Mouse (Mus musculus) embryonic facial prominence, embryonic 14.5 days (tissue): Measurements from ENCODE around the gene Bak1. TPM values are rescaled to one million over a fixed set of nuclear protein-coding genes. Genes with fewer than 3 reads are reported as not detected.

Source experiments
- ATAC-seq: fragments of 200-750 bp; cut with Nextera tagmentation; 2 replicates; pipeline ENCODE4 v1.8.0; 2017; ENCODE audit warnings: low read depth, moderate number of reproducible peaks, moderate TSS enrichment
- DNase-seq: peaks from one replicate; pipeline ENCODE4 v3.0.0-alpha.2; 2015; ENCODE audit warnings: low spot score
- H3K27ac ChIP-seq: fragments of 300-500 bp; sonication (generic); replicated peaks from 2 replicates; pipeline ENCODE4 v1.5.1; 2014; ENCODE audit warnings: low read depth, mild to moderate bottlenecking, low read length, moderate library complexity
- H3K27me3 ChIP-seq: fragments of 300-500 bp; sonication (generic); replicated peaks from 2 replicates; pipeline ENCODE4 v1.6.1; 2014; ENCODE audit warnings: low read length; ENCODE audit not compliant: control insufficient read depth, insufficient read depth
- H3K36me3 ChIP-seq: fragments of 300-500 bp; sonication (generic); 2 replicates; pipeline ENCODE4 v1.6.1; 2014; ENCODE audit warnings: low read length, mixed read lengths; ENCODE audit not compliant: control insufficient read depth, insufficient read depth
- H3K4me1 ChIP-seq: fragments of 300-500 bp; sonication (generic); 2 replicates; pipeline ENCODE4 v1.6.1; 2014; ENCODE audit warnings: antibody characterized with exemption, low read length; ENCODE audit not compliant: control insufficient read depth, insufficient read depth
- H3K4me2 ChIP-seq: fragments of 300-500 bp; sonication (generic); 2 replicates; pipeline ENCODE4 v1.6.1; 2014; ENCODE audit warnings: low read depth, mild to moderate bottlenecking, low read length, moderate library complexity, mixed read lengths
- H3K4me3 ChIP-seq: fragments of 300-500 bp; sonication (generic); 2 replicates; pipeline ENCODE4 v1.5.1; 2014; ENCODE audit warnings: low read depth, mild to moderate bottlenecking, low read length
- H3K9ac ChIP-seq: fragments of 300-500 bp; sonication (generic); 2 replicates; pipeline ENCODE4 v1.6.1; 2014; ENCODE audit warnings: low read depth, mild to moderate bottlenecking, low read length, moderate library complexity, mixed read lengths
- H3K9me3 ChIP-seq: fragments of 300-500 bp; sonication (generic); 2 replicates; pipeline ENCODE4 v1.6.1; 2016; ENCODE audit warnings: low read length; ENCODE audit not compliant: control insufficient read depth
- WGBS: fragments of 180-500 bp; shearing (Covaris S2); extraction: QIAGEN DNeasy Blood & Tissue Kit; methylation state at CpG from one replicate; pipeline ENCODE4 v1.1.7; 2014; 5-methylcytosine and 5-hydroxymethylcytosine counted together
- polyA plus RNA-seq: library from polyadenylated mRNA; unstranded; fragments of >200 nt; fragmentation: Nextera tagmentation; extraction: Ambion mirVana; gene quantifications from 2 replicates; pipeline ENCODE4 v1.2.1, GENCODE M21; 2014

Gene Bak1
- polyA plus RNA-seq, 1 experiment from 2014 or later = 9.8 TPM

GRCm38 (mm10) chr17:27032869-27033268 is 4.1 kb upstream of the Bak1 start:
- Histone ChIP-seq H3K4me2 (no peak overlapping the region), H3K36me3 (no peaks in the 10 kb centered on the region), H3K27me3 (no peaks in the 10 kb centered on the region), H3K4me3 (no peak overlapping the region), H3K4me1 (0 out of 2 replicates have a peak, but pooled peaks cover 4% of the 10 kb centered on the region), H3K9me3 (no peaks in the 10 kb centered on the region), H3K27ac (no peak overlapping the region), H3K9ac (no peak overlapping the region)
- 0% methylated on average over 14 of the region's 14 CpGs for WGBS
- peak; percentile 85 for DNase-seq
- ATAC-seq = peak; percentile 56

- ATAC-seq = no peak
- Histone ChIP-seq H3K9me3 (no peaks in the 10 kb centered on the region), H3K36me3 (no peaks in the 10 kb centered on the region), H3K9ac (no peak overlapping the region), H3K27ac (no peak overlapping the region), H3K4me3 (no peak overlapping the region), H3K27me3 (no peaks in the 10 kb centered on the region), H3K4me1 (peaks cover 9% of the 10 kb centered on the region; the same call in 1 of the 2 replicates), H3K4me2 (no peak overlapping the region)
- DNase-seq = no peak
- WGBS = 66% methylated on average over 7 of the region's 7 CpGs
Measured at GRCm38 (mm10) chr17:27032328-27032727, 3.5 kb upstream of the Bak1 start.

GRCm38 (mm10) chr17:27030896-27031295 is 2.1 kb upstream of the Bak1 start:
- whole genome bisulfite sequencing = 82% methylated on average over 4 of the region's 4 CpGs
- peaks cover 9% of the 10 kb centered on the region; the same call in 1 of the 2 replicates for H3K4me1 ChIP-seq
- no peak for DNase-seq

GRCm38 (mm10) chr17:27029431-27029830 is 622 bp upstream of the Bak1 start:
- WGBS = 83% methylated on average over 14 of the region's 14 CpGs
- no peak overlapping the region for H3K9ac ChIP-seq

More at GRCm38 (mm10) chr17:27030896-27031295, 2.1 kb upstream of the Bak1 start:
- H3K4me2 ChIP-seq = no peak overlapping the region
- no peaks in the 10 kb centered on the region for H3K27me3 ChIP-seq
- ATAC-seq = no peak
- no peak overlapping the region for H3K4me3 ChIP-seq
- H3K27ac ChIP-seq = no peak overlapping the region
- H3K9me3 ChIP-seq = no peaks in the 10 kb centered on the region
- H3K36me3 ChIP-seq = peaks cover 6% of the 10 kb centered on the region
- no peak overlapping the region for H3K9ac ChIP-seq

GRCm38 (mm10) chr17:27028284-27028795 is 469 bp downstream of the Bak1 start:
- 0% methylated on average over 17 of the region's 19 CpGs for WGBS
- Histone ChIP-seq H3K4me3 (peak overlapping the region; percentile 79), H3K4me1 (peaks cover 9% of the 10 kb centered on the region; the same call in 1 of the 2 replicates), H3K36me3 (peaks cover 30% of the 10 kb centered on the region), H3K27me3 (no peaks in the 10 kb centered on the region), H3K27ac (peak overlapping the region; percentile 79), H3K4me2 (peak overlapping the region; percentile 81), H3K9me3 (no peaks in the 10 kb centered on the region), H3K9ac (peak overlapping the region; percentile 98)
- ATAC-seq (peak; percentile 90), DNase-seq (peak; percentile 92)

More at GRCm38 (mm10) chr17:27029431-27029830, 622 bp upstream of the Bak1 start:
- Histone ChIP-seq H3K4me3 (no peak overlapping the region), H3K4me2 (no peak overlapping the region), H3K36me3 (peaks cover 19% of the 10 kb centered on the region), H3K4me1 (peaks cover 9% of the 10 kb centered on the region; the same call in 1 of the 2 replicates), H3K27ac (no peak overlapping the region), H3K27me3 (no peaks in the 10 kb centered on the region), H3K9me3 (no peaks in the 10 kb centered on the region)
- ATAC-seq (no peak), DNase-seq (no peak)

- peak overlapping the region; percentile 98 for H3K9ac ChIP-seq
- no peaks in the 10 kb centered on the region for H3K27me3 ChIP-seq
- peak overlapping the region; percentile 81 for H3K4me2 ChIP-seq
- ATAC-seq = peak; percentile 12; the same call in 1 of the 2 replicates
- no peaks in the 10 kb centered on the region for H3K9me3 ChIP-seq
- peaks cover 34% of the 10 kb centered on the region for H3K36me3 ChIP-seq
- peak overlapping the region; percentile 79 for H3K4me3 ChIP-seq
- no peak for DNase-seq
- H3K4me1 ChIP-seq = peaks cover 9% of the 10 kb centered on the region; the same call in 1 of the 2 replicates
- 36% methylated on average over 12 of the region's 12 CpGs for WGBS
- H3K27ac ChIP-seq = peak overlapping the region; percentile 79
Measured at GRCm38 (mm10) chr17:27027460-27028283, 1.1 kb downstream of the Bak1 start.

GRCm38 (mm10) chr17:27025951-27026350 is 2.9 kb downstream of the Bak1 start:
- 95% methylated on average over 3 of the region's 3 CpGs for WGBS
- Histone ChIP-seq H3K27ac (no peak overlapping the region), H3K27me3 (no peaks in the 10 kb centered on the region), H3K4me2 (no peak overlapping the region), H3K4me3 (no peak overlapping the region), H3K9me3 (no peaks in the 10 kb centered on the region), H3K4me1 (peaks cover 9% of the 10 kb centered on the region; the same call in 1 of the 2 replicates), H3K36me3 (peaks cover 51% of the 10 kb centered on the region), H3K9ac (no peak overlapping the region)
- no peak for ATAC-seq
- no peak for DNase-seq

- peaks cover 56% of the 10 kb centered on the region for H3K36me3 ChIP-seq
Measured at GRCm38 (mm10) chr17:27025326-27025902, 3.4 kb downstream of the Bak1 start.

More at GRCm38 (mm10) chr17:27025326-27025902, 3.4 kb downstream of the Bak1 start:
- peaks cover 9% of the 10 kb centered on the region; the same call in 1 of the 2 replicates for H3K4me1 ChIP-seq
- H3K4me2 ChIP-seq = no peak overlapping the region
- 92% methylated on average over 17 of the region's 17 CpGs for WGBS
- no peak for ATAC-seq
- no peak for DNase-seq
- no peaks in the 10 kb centered on the region for H3K27me3 ChIP-seq
- no peak overlapping the region for H3K27ac ChIP-seq
- H3K9me3 ChIP-seq = no peaks in the 10 kb centered on the region
- no peak overlapping the region for H3K9ac ChIP-seq
- no peak overlapping the region for H3K4me3 ChIP-seq
